Mouse (Mus musculus) C2C12 (cell line): ENCODE results near the gene R3hdm1.

Experiments used
- CEBPB ChIP-seq: IDR thresholded peaks from one replicate; pipeline ENCODE4 v1.6.1; 2011; ENCODE audit warnings: low read depth, mild to moderate bottlenecking, control low read depth, moderate library complexity
- CTCF ChIP-seq: IDR thresholded peaks from one replicate; pipeline ENCODE4 v1.5.1; 2011; ENCODE audit not compliant: control insufficient read depth, insufficient read depth, insufficient read length
- FOSL1 ChIP-seq: IDR thresholded peaks from one replicate; pipeline ENCODE4 v1.8.0; 2011; ENCODE audit warnings: mild to moderate bottlenecking, low read length; ENCODE audit not compliant: poor library complexity, insufficient read depth, severe bottlenecking
- MAX ChIP-seq: IDR thresholded peaks from one replicate; pipeline ENCODE4 v1.6.1; 2011; ENCODE audit warnings: mild to moderate bottlenecking, control low read depth
- MYOD1 ChIP-seq: IDR thresholded peaks from one replicate; pipeline ENCODE4 v1.6.1; 2011; ENCODE audit warnings: low read depth; ENCODE audit not compliant: control insufficient read depth, insufficient read length
- USF1 ChIP-seq: IDR thresholded peaks from one replicate; pipeline ENCODE4 v1.6.1; 2011; ENCODE audit warnings: low read depth, mild to moderate bottlenecking, control low read depth, moderate library complexity

DNA sequence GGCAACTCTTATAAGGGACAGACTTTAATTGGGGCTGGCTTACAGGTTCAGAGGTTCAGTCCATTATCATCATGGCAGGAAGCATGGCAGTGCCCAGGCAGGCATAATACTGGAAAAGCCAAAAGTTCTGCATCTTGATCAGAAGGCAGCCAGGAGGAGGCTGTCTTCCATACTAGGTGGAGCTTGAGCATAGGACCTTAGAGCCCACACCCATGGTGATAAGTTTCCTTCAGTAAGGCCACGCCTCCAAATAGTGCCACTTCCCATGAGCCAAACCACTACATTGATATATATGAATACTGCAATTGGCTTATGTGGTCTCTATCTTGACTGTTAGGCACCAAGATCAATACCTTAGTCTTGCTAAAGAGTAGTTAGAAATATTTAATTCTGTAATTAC is 172.8 kb downstream of the R3hdm1 start:
- no peak for TF ChIP-seq CTCF
- TF ChIP-seq MAX: no peak
- TF ChIP-seq USF1: no peak
- TF ChIP-seq MYOD1: no peak
- no peak for TF ChIP-seq FOSL1
- TF ChIP-seq CEBPB: no peak
